In the genomic region with DNA sequence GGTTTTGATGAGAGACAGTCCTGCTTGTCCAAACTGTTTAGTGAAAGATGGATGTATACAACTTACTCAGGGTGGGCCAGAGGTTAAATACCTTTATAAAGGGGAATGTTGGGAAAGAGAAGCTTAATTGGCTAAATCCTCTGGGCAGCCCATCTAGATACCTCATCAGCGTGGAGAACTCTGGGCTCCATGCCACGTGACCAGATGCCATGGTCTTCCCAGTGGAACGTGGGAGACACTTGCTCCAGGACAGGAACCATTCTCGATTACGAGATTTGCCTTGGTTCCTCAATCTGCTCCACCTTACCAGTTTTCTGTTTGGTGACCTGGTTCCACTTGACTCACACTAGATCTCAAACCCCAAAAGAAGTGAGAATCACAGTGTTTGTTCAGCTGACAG, we compare ENCODE assay signal across 23 mouse cellular contexts.
DNase-seq lines count a peak whose midpoint lies in the region; ATAC-seq and TF ChIP-seq lines count a peak whose summit lies in the region.
"Had no signal": no experiment of that assay in that cellular context is flagged by ENCODE, and none has a peak within 500 bp of the region (broad histone marks: within the 10 kb centered on the region; RNA-seq: fewer than 3 reads in every experiment).

No protein-coding gene starts in this region.

- no peaks in the 10 kb centered on the region for H3K27me3 ChIP-seq in forebrain, embryonic 14.5 days (replicated peaks; ENCODE audit: control insufficient read depth, insufficient read depth, low read length)
- H3K27me3 ChIP-seq in forebrain, embryonic 13.5 days: no peaks in the 10 kb centered on the region
- H3K27me3 ChIP-seq in midbrain, postnatal 0 days (ENCODE audit: insufficient read depth, low read length): no peaks in the 10 kb centered on the region
- no peaks in the 10 kb centered on the region for H3K27me3 ChIP-seq in midbrain, embryonic 16.5 days (ENCODE audit: control insufficient read depth, insufficient read depth, low read depth, low read length)
- H3K27me3 ChIP-seq: embryonic facial prominence, embryonic 15.5 days; heart, embryonic 12.5 days; hindbrain, embryonic 12.5 days had no signal

- no peaks in the 10 kb centered on the region for H3K9me3 ChIP-seq in forebrain, embryonic 14.5 days (replicated peaks; ENCODE audit: control insufficient read depth, low read length)
- no peaks in the 10 kb centered on the region for H3K9me3 ChIP-seq in forebrain, embryonic 13.5 days (replicated peaks)
- H3K9me3 ChIP-seq in midbrain, postnatal 0 days (ENCODE audit: low read length): no peaks in the 10 kb centered on the region
- no peaks in the 10 kb centered on the region for H3K9me3 ChIP-seq in midbrain, embryonic 16.5 days (replicated peaks; ENCODE audit: control insufficient read depth, low read length, poor library complexity, severe bottlenecking)
- H3K9me3 ChIP-seq: embryonic facial prominence, embryonic 15.5 days; forebrain, embryonic 10.5 days; G1E; heart, embryonic 12.5 days; hindbrain, embryonic 12.5 days had no signal

- H3K9ac ChIP-seq in forebrain, embryonic 14.5 days (ENCODE audit: low read length): no peak overlapping the region
- H3K9ac ChIP-seq in forebrain, embryonic 13.5 days: no peak overlapping the region
- no peak overlapping the region for H3K9ac ChIP-seq in midbrain, postnatal 0 days (replicated peaks; ENCODE audit: low read length, poor library complexity, severe bottlenecking)
- H3K9ac ChIP-seq in midbrain, embryonic 16.5 days (ENCODE audit: low read depth, low read length): no peak overlapping the region
- H3K9ac ChIP-seq: embryonic facial prominence, embryonic 15.5 days; heart, embryonic 12.5 days; hindbrain, embryonic 12.5 days had no signal

- peak; percentile 17 for DNase-seq in forebrain, embryonic 14.5 days (ENCODE audit: low spot score)
- peak; percentile 6 for DNase-seq in midbrain, postnatal 0 days (ENCODE audit: low spot score)
- DNase-seq in NIH3T3 (ENCODE audit: low read depth): peak; percentile 36
- no peak for DNase-seq in urinary bladder, postnatal 4 days (ENCODE audit: low spot score in 2 of 2)
- DNase-seq in layer of hippocampus, adult 9-10 months (ENCODE audit: low spot score): no peak
- DNase-seq: adrenal gland, adult 2 months; cerebellum, adult 8-10 months; embryo, embryonic 11 days; gastrocnemius, adult 2 months; gastrocnemius, postnatal 25 days; heart, postnatal 36 days; kidney, adult 18-20 months had no signal

- no peak overlapping the region for H3K27ac ChIP-seq in forebrain, embryonic 14.5 days (ENCODE audit: low read depth, low read length)
- no peak overlapping the region for H3K27ac ChIP-seq in forebrain, embryonic 13.5 days
- no peak overlapping the region for H3K27ac ChIP-seq in midbrain, postnatal 0 days (ENCODE audit: low read depth, low read length)
- H3K27ac ChIP-seq in midbrain, embryonic 16.5 days (ENCODE audit: low read length): no peak overlapping the region
- H3K27ac ChIP-seq: embryonic facial prominence, embryonic 15.5 days; forebrain, embryonic 10.5 days; gastrocnemius, adult 2 months; hindbrain, embryonic 12.5 days had no signal

- H3K4me2 ChIP-seq in forebrain, embryonic 14.5 days (ENCODE audit: low read length): no peak overlapping the region
- no peak overlapping the region for H3K4me2 ChIP-seq in forebrain, embryonic 13.5 days
- no peak overlapping the region for H3K4me2 ChIP-seq in midbrain, postnatal 0 days (ENCODE audit: low read depth, low read length, poor library complexity, severe bottlenecking)
- H3K4me2 ChIP-seq in midbrain, embryonic 16.5 days (ENCODE audit: low read length): no peak overlapping the region
- H3K4me2 ChIP-seq: embryonic facial prominence, embryonic 15.5 days; heart, embryonic 12.5 days; hindbrain, embryonic 12.5 days had no signal

- no peak for TF ChIP-seq CTCF in midbrain, postnatal 0 days (IDR thresholded peaks at IDR 0.05)

- 70% methylated on average over 5 of the region's 5 CpGs for WGBS in forebrain, embryonic 14.5 days
- WGBS in forebrain, embryonic 13.5 days: 68% methylated on average over 5 of the region's 5 CpGs
- WGBS in midbrain, postnatal 0 days: 80% methylated on average over 5 of the region's 5 CpGs
- 85% methylated on average over 5 of the region's 5 CpGs for WGBS in midbrain, embryonic 16.5 days

- H3K4me3 ChIP-seq in forebrain, embryonic 14.5 days (ENCODE audit: low read depth, low read length): no peak overlapping the region
- no peak overlapping the region for H3K4me3 ChIP-seq in forebrain, embryonic 13.5 days
- no peak overlapping the region for H3K4me3 ChIP-seq in midbrain, postnatal 0 days (ENCODE audit: low read depth, low read length)
- no peak overlapping the region for H3K4me3 ChIP-seq in midbrain, embryonic 16.5 days (ENCODE audit: low read depth, low read length)
- H3K4me3 ChIP-seq: embryonic facial prominence, embryonic 15.5 days; erythroblast, embryonic 14.5 days; forebrain, embryonic 10.5 days; gastrocnemius, adult 2 months; heart, embryonic 12.5 days; hindbrain, embryonic 12.5 days had no signal

- no peak for ATAC-seq in forebrain, embryonic 14.5 days
- ATAC-seq in forebrain, embryonic 13.5 days: no peak
- no peak for ATAC-seq in midbrain, postnatal 0 days (ENCODE audit: low FRiP score)
- ATAC-seq in midbrain, embryonic 16.5 days: no peak
- ATAC-seq: CD4-positive, CD25-positive, alpha-beta regulatory T cell, adult 4 months; forebrain, embryonic 16.5 days; hindbrain, embryonic 16.5 days had no signal

- no peaks in the 10 kb centered on the region for H3K4me1 ChIP-seq in forebrain, embryonic 14.5 days (ENCODE audit: control insufficient read depth, insufficient read depth, low read length)
- H3K4me1 ChIP-seq in forebrain, embryonic 13.5 days: no peaks in the 10 kb centered on the region
- H3K4me1 ChIP-seq in midbrain, postnatal 0 days (ENCODE audit: insufficient read depth, low read length): no peaks in the 10 kb centered on the region
- no peaks in the 10 kb centered on the region for H3K4me1 ChIP-seq in midbrain, embryonic 16.5 days (ENCODE audit: control insufficient read depth, insufficient read depth, low read length)
- H3K4me1 ChIP-seq: embryonic facial prominence, embryonic 15.5 days; forebrain, embryonic 10.5 days; heart, embryonic 12.5 days; hindbrain, embryonic 12.5 days had no signal

- peaks cover 99% of the 10 kb centered on the region for H3K36me3 ChIP-seq in forebrain, embryonic 14.5 days (ENCODE audit: control insufficient read depth, insufficient read depth, low read length)
- H3K36me3 ChIP-seq in forebrain, embryonic 13.5 days (ENCODE audit: poor library complexity, severe bottlenecking): peaks cover 100% of the 10 kb centered on the region
- H3K36me3 ChIP-seq in midbrain, postnatal 0 days (ENCODE audit: insufficient read depth, low read length): peaks cover 90% of the 10 kb centered on the region
- H3K36me3 ChIP-seq in midbrain, embryonic 16.5 days (ENCODE audit: control insufficient read depth, insufficient read depth, low read length): peaks cover 79% of the 10 kb centered on the region

Comparison
In these comparisons a context has a peak if more than half of its experiments do, and no peak if none do; other contexts are left out.
1. DNase-seq: peak in forebrain, embryonic 14.5 days (single experiment), midbrain, postnatal 0 days (single experiment) and NIH3T3 (single experiment); none in urinary bladder, postnatal 4 days (0 of 2) and layer of hippocampus, adult 9-10 months (single experiment).